Mouse (Mus musculus) myocyte (in vitro differentiated cells): ENCODE measurements around the gene Dscaml1. TPM values are rescaled to one million over a fixed set of nuclear protein-coding genes. Genes with fewer than 3 reads are reported as not detected.

ENCODE experiments used
- H3K27me3 ChIP-seq: one replicate; pipeline ENCODE4 v1.6.1; 2011; ENCODE audit not compliant: control insufficient read depth, insufficient read depth, insufficient read length
- H3K36me3 ChIP-seq: one replicate; pipeline ENCODE4 v1.6.1; 2011; ENCODE audit not compliant: control insufficient read depth, insufficient read depth
- H3K4me2 ChIP-seq: one replicate; pipeline ENCODE4 v1.6.1; 2011; ENCODE audit warnings: low read depth, control low read depth
- H3K4me3 ChIP-seq: one replicate; pipeline ENCODE4 v1.5.1; 2011; ENCODE audit warnings: mild to moderate bottlenecking, control low read depth, moderate library complexity
- H3K79me2 ChIP-seq: one replicate; pipeline ENCODE4 v1.6.1; 2011; ENCODE audit not compliant: control insufficient read depth, insufficient read depth
- H3ac ChIP-seq: one replicate; pipeline ENCODE4 v1.6.1; 2011; ENCODE audit not compliant: control insufficient read depth, insufficient read length
- CEBPB ChIP-seq: IDR thresholded peaks from 2 replicates; pipeline ENCODE4 v1.6.1; 2011; ENCODE audit warnings: mild to moderate bottlenecking, moderate library complexity; ENCODE audit not compliant: poor library complexity, insufficient read depth, severe bottlenecking
- E2F4 ChIP-seq: IDR thresholded peaks from one replicate; pipeline ENCODE4 v1.6.1; 2011; ENCODE audit warnings: mild to moderate bottlenecking, control low read depth, moderate library complexity; ENCODE audit not compliant: insufficient read depth
- MAX ChIP-seq: IDR thresholded peaks from one replicate; pipeline ENCODE4 v1.6.1; 2011; ENCODE audit warnings: low read depth, mild to moderate bottlenecking, control low read depth
- MYOD1 ChIP-seq, 3 experiments: IDR thresholded peaks; one replicate each; pipeline ENCODE4 v1.6.1; 2011; ENCODE audit warnings: control low read depth in 2 of 3, low read depth in 2 of 3, mild to moderate bottlenecking in 2 of 3, moderate library complexity in 1 of 3; ENCODE audit not compliant: insufficient read length in 2 of 3, control insufficient read depth in 1 of 3
- MYOG ChIP-seq, 3 experiments: IDR thresholded peaks; one replicate each; pipeline ENCODE4 v1.6.1; 2011; ENCODE audit warnings: control low read depth in 2 of 3, low read depth in 2 of 3, mild to moderate bottlenecking in 2 of 3; ENCODE audit not compliant: insufficient read length in 2 of 3, control insufficient read depth in 1 of 3, insufficient read depth in 1 of 3
- POLR2A ChIP-seq: IDR thresholded peaks from one replicate; pipeline ENCODE4 v1.6.1; 2011; ENCODE audit warnings: low read depth, mild to moderate bottlenecking, control low read depth, moderate library complexity; ENCODE audit not compliant: insufficient read length
- POLR2AphosphoS2 ChIP-seq: IDR thresholded peaks from one replicate; pipeline ENCODE4 v1.6.1; 2011; ENCODE audit warnings: low read depth, control low read depth; ENCODE audit not compliant: insufficient read length
- REST ChIP-seq: IDR thresholded peaks from one replicate; pipeline ENCODE4 v1.6.1; 2011; ENCODE audit warnings: mild to moderate bottlenecking, control low read depth, moderate library complexity; ENCODE audit not compliant: insufficient read depth, insufficient read length
- SRF ChIP-seq: IDR thresholded peaks from one replicate; pipeline ENCODE4 v1.6.1; 2011; ENCODE audit warnings: low read depth; ENCODE audit not compliant: control insufficient read depth, insufficient read length
- TCF12 ChIP-seq: IDR thresholded peaks from one replicate; pipeline ENCODE4 v1.6.1; 2011; ENCODE audit warnings: mild to moderate bottlenecking, control low read depth; ENCODE audit not compliant: poor library complexity, insufficient read depth, severe bottlenecking
- TCF3 ChIP-seq: IDR thresholded peaks from one replicate; pipeline ENCODE4 v1.6.1; 2011; ENCODE audit warnings: low read depth, control low read depth; ENCODE audit not compliant: insufficient read length
- USF1 ChIP-seq: IDR thresholded peaks from one replicate; pipeline ENCODE4 v1.6.1; 2011; ENCODE audit warnings: low read depth, mild to moderate bottlenecking, control low read depth, moderate library complexity
- polyA plus RNA-seq: library from polyadenylated mRNA; unstranded; fragments of >200 nt; fragmentation: generic; extraction: Trizol; gene quantifications from one replicate; pipeline ENCODE4 v1.2.1, GENCODE M21; 2012; ENCODE audit warnings: missing spikeins

The Dscaml1 gene
- polyA plus RNA-seq, 1 experiment = not detected

DNA sequence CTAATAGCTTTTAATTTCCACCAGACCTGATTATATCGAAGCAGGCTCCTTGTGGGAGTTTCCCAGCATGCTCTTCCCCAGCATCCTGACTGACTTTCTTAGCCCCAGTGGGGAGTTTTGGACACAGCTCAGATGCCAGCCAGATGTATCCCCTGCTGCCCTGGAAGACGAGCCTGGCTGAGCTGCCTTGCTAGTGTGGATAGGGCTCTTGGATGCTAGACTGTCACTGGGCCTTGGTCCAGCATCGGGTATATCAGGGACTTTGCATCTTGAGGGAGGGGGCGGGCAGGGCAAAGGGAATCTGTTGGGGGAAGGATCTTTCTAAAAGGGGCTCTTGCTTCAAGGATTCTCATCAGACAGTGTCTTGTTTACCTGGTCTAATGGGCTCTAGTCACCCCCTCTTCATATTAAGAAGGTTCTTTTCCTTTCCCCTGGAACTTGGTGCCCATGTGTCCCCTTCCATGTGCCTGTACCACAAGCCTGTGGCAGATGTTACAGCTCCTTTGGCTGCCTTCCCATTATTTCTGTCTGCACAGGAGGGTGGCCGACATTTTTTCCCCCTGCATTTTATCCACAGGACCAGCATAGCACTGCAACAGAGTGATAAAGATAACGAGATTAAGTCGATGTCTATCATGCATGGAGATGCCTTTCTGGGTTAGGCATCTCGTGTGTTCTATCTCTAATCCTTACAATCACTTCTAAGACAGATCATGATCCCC, 28.6 kb downstream of the Dscaml1 start:
- no peak overlapping the region for H3K4me3 ChIP-seq
- H3K4me2 ChIP-seq = no peak overlapping the region

DNA sequence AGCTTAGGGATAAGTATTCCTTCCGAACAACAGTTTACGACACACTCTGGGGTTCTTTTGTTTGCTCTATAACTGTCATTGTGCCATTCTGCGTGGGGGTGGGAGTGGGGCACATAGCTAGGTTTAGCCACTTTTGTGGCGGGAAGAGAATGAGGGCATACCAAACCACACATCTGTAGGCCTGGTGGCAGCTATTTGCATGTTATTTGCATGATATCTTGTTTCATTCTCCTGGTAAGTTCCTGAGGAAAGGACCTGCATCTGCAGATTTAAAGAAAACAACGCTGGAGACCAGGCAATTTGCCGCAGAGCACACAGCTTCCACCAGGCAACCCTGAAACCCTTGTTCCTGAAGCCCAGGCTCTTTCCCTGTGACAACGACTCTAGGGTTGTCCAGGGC, 30.8 kb downstream of the Dscaml1 start:
- Histone ChIP-seq H3ac (no peak overlapping the region), H3K4me3 (no peak overlapping the region), H3K79me2 (no peaks in the 10 kb centered on the region), H3K4me2 (no peak overlapping the region), H3K27me3 (peaks cover 18% of the 10 kb centered on the region), H3K36me3 (no peaks in the 10 kb centered on the region)
- no peak for TF ChIP-seq MYOG (IDR thresholded peaks at IDR 0.05; ENCODE audit: control insufficient read depth in 1 of 3, insufficient read depth in 1 of 3, insufficient read length in 2 of 3, low read depth in 2 of 3)
- no peak for TF ChIP-seq SRF
- TF ChIP-seq MAX = no peak
- TF ChIP-seq E2F4 = no peak
- no peak for TF ChIP-seq TCF3
- TF ChIP-seq MYOD1 (IDR thresholded peaks at IDR 0.05; ENCODE audit: control insufficient read depth in 1 of 3, insufficient read length in 2 of 3, low read depth in 2 of 3) = no peak
- TF ChIP-seq POLR2AphosphoS2 = no peak
- no peak for TF ChIP-seq REST
- TF ChIP-seq USF1 = no peak
- TF ChIP-seq POLR2A = no peak
- no peak for TF ChIP-seq TCF12
- no peak for TF ChIP-seq CEBPB

More for the DNA sequence above, 28.6 kb downstream of the Dscaml1 start:
- Histone ChIP-seq H3K27me3 (peaks cover 18% of the 10 kb centered on the region), H3K79me2 (no peaks in the 10 kb centered on the region), H3ac (no peak overlapping the region), H3K36me3 (no peaks in the 10 kb centered on the region)
- TF ChIP-seq MYOD1 (IDR thresholded peaks at IDR 0.05; ENCODE audit: control insufficient read depth in 1 of 3, insufficient read length in 2 of 3, low read depth in 2 of 3) = no peak
- TF ChIP-seq SRF = no peak
- no peak for TF ChIP-seq POLR2AphosphoS2
- no peak for TF ChIP-seq TCF12
- no peak for TF ChIP-seq CEBPB
- TF ChIP-seq REST = no peak
- no peak for TF ChIP-seq MAX
- no peak for TF ChIP-seq POLR2A
- TF ChIP-seq TCF3 = no peak
- no peak for TF ChIP-seq USF1
- TF ChIP-seq E2F4 = no peak
- TF ChIP-seq MYOG (IDR thresholded peaks at IDR 0.05; ENCODE audit: control insufficient read depth in 1 of 3, insufficient read depth in 1 of 3, insufficient read length in 2 of 3, low read depth in 2 of 3) = no peak

DNA sequence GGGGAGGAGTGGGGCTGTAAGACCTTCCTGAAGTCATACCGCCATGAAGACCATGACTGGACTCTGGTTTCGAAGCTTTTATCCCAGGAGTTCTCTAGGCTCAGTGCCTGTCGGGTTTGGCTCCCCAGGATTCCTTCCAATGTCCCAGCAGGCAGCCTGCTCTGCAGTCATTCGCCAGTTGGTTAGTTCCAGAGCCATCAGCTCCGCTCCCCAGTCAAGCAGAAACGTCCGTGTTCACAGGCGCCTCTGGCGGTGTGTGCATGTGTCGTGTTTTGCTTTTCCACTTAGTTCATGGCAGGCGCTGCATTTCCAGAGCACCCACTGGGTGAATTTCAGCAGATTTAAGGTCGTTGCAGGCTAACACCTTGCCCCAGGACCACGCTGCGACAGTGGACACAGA, 31.9 kb downstream of the Dscaml1 start:
- Histone ChIP-seq H3K36me3 (no peaks in the 10 kb centered on the region), H3K27me3 (peaks cover 12% of the 10 kb centered on the region), H3ac (no peak overlapping the region), H3K79me2 (no peaks in the 10 kb centered on the region), H3K4me3 (no peak overlapping the region), H3K4me2 (no peak overlapping the region)
- no peak for TF ChIP-seq SRF

DNA sequence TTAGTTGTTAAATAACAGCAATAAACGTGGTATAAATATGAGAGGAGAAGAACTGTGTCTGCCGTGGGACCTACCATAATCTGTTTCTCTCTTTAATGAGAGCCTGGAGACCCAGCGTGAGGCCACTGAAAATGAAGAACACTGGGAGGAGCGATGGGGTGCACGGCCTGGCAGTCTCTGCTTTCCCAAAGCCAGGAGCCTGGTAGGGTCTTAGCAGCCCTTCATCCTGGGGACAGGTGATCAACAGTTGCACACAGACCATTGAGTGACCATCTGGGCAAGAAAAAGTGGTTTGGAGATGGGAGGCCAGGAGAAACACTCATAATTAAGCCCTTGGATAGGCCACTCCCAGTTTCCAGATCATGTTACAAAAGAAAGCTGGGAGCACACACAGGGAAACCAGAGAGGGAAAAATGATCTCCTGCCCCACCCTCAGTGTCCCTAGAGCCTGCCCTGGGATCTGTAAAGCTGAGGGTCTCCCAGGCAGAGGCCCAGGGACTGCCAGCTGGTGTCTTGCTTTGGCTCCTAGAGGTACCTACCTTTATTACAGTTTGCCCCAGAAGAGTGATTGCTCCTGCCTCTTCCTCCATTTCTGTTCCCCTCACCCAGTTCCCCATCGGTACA, 39.1 kb downstream of the Dscaml1 start:
- H3ac ChIP-seq = no peak overlapping the region
- no peak overlapping the region for H3K4me2 ChIP-seq
- TF ChIP-seq REST (no peak), USF1 (no peak), E2F4 (no peak), SRF (no peak), TCF12 (no peak), MYOD1 (IDR thresholded peaks at IDR 0.05; ENCODE audit: control insufficient read depth in 1 of 3, insufficient read length in 2 of 3, low read depth in 2 of 3) (no peak), POLR2A (no peak), TCF3 (no peak), POLR2AphosphoS2 (no peak), MYOG (IDR thresholded peaks at IDR 0.05; ENCODE audit: control insufficient read depth in 1 of 3, insufficient read depth in 1 of 3, insufficient read length in 2 of 3, low read depth in 2 of 3) (no peak), MAX (no peak)

DNA sequence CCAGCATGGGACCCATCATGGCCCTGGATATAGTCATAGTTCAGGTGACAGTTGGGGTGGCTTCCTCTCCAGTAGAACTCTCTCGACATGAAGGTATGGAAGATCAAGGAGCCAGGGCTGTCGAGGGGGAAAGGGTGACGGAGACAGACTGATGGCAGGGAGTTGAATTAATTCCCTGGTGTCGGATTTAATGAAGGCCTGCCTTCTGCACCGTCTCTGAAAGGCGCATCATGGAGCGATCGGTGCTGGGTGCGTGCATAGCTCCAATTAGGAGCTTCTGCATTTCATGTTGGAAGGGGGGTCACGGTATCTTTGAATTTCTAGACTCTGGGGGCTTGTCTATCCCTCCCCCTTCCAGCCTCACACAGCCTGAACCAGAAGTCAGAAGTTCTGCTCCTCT, 41.8 kb downstream of the Dscaml1 start:
- no peak overlapping the region for H3K4me3 ChIP-seq
- no peak for TF ChIP-seq POLR2A
- peaks cover 8% of the 10 kb centered on the region for H3K27me3 ChIP-seq
- no peaks in the 10 kb centered on the region for H3K79me2 ChIP-seq
- no peak overlapping the region for H3K4me2 ChIP-seq
- no peak overlapping the region for H3ac ChIP-seq
- no peaks in the 10 kb centered on the region for H3K36me3 ChIP-seq

More for the DNA sequence above, 39.1 kb downstream of the Dscaml1 start:
- Histone ChIP-seq H3K4me3 (no peak overlapping the region), H3K79me2 (no peaks in the 10 kb centered on the region), H3K27me3 (peaks cover 5% of the 10 kb centered on the region), H3K36me3 (no peaks in the 10 kb centered on the region)
